Mouse (Mus musculus): ENCODE data around the gene Spg7. TPM values are rescaled to one million over a fixed set of nuclear protein-coding genes. Genes with fewer than 3 reads are reported as not detected.
A peak's percentile ranks its signal among the peaks of the same experiment; 100 is the strongest.
"Not testable (repeated sequence)": the region's sequence is repeated elsewhere in the genome, so short reads cannot be mapped to it uniquely, and the experiment has no call there.

Spg7 gene
- total RNA-seq, 2 experiments from 2014 or later, result 73.8 to 79.7 TPM

DNA sequence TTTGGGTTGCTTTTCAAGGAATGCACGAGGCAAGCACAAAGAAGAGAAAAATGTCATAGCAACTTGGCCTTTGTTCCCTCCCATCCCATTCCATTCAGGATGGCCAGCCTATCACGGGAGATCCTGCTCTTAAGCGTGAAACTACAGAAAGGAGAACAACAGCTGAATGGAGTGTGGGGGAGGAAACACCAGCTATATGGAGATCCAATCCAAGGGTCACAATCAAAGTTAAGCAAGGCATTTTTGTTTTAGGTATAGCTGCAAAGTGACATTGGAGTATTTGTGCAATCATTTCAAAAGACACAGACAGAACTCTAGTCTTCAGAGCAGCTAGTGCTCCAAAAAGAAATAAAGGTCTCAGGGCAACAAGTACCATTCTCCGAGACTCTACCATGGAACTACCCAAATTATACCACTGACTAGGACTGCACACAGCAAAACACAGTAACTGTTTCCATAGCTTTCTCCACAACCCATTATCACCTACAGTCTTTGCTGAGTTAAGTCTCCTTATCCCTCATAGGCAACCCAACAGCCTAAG is 22.6 kb upstream of the Spg7 start:
- intact Hi-C loops (cut with DNase I), result loop anchor here (5.0 kb wide), 1 partner anchor 133 kb away; no protein-coding TSS in a partner anchor

DNA sequence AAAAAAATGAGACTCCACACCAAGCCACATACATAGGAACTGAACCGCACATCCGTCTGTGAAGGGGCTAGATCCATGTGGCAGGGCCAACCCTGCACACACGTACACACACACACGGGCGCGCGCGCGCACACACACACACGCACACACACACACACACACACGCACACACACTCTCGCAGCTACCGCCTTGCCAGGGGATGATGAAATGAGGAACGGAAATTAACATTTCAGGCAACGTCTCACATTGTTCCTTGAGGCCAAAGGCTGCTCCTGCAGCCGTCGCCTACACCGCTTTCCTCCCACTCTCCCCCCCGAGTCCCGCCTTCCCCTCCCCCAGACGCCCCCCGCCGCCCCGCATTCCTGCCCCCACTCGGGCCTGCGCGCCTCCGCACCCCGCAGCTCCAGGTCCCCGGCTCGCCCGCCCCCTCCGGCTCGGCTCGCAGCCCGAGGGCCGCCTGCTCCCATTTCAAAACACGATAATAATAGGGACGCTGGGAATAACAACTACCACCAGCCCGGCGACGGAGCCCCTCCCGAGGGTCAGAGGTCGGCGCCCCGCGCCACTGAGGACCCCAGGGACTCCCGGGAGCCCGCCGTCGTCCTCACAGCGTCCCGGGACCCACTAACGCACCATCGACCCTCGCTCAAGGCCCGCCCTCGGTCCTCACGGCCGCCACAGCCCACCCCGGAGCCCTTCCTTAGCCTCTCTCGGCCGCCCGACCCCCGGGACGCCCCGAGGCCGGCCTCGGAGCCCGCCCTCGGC is 21.6 kb upstream of the Spg7 start:
- intact Hi-C loops (cut with DNase I), result loop anchor here (5.0 kb wide), 1 partner anchor 134 kb away; no protein-coding TSS in a partner anchor
- peak; percentile 45 for DNase-seq

More for the DNA sequence above, 22.6 kb upstream of the Spg7 start:
- DNase-seq, result no peak

DNA sequence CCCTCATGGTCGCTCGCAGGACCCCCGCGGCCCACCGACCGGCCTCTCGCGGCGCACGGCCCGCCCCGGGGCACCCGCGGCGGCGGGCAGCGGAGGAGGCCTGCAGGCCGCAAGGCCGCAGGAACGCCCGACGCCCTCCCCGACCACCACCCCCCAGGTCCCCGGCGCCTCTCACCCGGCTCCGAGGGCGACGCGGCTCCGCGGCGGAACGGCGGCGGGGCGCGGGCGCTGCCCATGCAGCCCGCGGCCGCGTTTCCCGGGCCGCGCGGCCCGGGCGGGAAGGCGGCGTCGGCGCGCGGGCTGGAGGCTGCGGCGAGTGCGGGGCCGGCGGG is 21.0 kb upstream of the Spg7 start:
- intact Hi-C loops (cut with DNase I), result loop anchor here (5.0 kb wide), 1 partner anchor 134 kb away; no protein-coding TSS in a partner anchor
- DNase-seq, result peak; percentile 9

DNA sequence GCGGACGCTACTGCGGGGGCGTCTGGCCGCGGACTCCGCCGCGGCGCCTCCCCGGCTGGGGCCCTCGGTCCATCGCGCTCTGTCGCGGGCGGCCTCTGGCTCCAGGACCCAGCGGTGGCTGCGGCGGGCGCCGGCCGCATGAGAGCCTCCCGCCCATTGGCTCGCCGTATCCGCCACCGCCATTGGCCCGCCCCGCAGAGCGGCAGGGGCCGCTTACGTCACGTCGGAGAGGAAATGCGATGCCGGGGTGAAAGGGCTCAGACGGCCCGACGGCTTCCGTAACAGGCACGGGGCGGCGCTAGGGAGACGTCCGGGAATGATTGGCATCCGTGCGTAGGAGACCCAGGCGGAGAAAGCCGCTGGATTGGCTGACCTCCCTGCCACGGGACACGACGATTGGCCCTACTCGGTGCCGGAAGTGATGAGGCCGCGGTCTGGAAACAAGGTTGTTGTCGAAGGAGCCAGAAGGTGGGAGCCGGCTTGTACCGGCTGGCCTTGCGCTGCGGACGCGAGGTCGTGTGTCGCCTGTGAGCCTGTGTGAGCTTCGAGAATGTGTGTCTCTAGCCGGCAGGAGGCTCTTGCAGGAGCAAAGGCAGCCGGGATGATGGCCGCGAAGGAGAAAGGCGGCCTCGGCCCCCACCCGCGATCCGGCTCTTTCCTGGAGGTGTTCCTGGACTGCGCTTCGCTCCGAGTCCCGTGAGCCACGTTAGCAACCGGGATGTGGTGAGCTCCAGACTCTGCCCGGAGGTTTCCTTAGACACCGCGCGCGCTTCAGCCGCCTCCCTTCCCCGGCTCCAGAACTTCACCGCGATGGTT is 20.4 kb upstream of the Spg7 start, which contains the start of gene Ankrd11:
TSS of gene Ankrd11 (minus strand) at position 120 of the 816 bp plus-strand sequence.
- intact Hi-C loops (cut with DNase I), result loop anchor here (5.0 kb wide), 1 partner anchor 135 kb away; no protein-coding TSS in a partner anchor

DNA sequence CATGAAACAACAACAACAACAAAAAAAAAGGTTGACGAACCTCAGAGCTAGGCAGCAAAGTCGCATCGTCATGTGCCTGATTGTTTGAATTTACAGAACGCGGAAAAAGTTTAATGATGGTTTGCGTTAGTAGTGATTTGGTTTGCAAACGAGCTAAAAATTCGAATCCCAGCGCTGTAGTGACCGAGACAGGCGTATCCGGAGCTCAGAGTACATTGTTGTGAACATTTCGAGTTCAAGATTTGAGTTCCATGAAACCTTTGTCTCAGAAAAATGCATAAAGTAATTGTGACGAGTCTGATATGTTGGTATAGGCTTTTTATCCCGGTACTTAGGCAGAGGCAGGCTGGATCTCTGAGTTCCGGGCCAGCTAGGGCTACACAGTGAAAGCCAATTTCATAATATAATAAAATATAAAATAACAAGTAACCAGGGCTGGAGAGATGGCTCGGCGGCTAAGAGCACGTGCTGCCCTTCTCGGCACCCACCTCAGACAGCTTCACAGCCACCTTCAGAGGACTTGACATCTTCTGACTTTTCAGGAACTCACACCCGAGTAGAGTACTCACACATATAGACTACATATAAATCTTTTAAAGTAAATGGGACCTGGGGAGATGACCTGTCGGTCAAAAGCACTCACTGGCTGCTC is 19.6 kb upstream of the Spg7 start:
- DNase-seq, result no peak
- intact Hi-C loops (cut with DNase I), result loop anchor here (5.0 kb wide), 1 partner anchor 136 kb away; no protein-coding TSS in a partner anchor

More for the DNA sequence above, 20.4 kb upstream of the Spg7 start, which contains the start of gene Ankrd11:
- DNase-seq, result peak; percentile 100

DNA sequence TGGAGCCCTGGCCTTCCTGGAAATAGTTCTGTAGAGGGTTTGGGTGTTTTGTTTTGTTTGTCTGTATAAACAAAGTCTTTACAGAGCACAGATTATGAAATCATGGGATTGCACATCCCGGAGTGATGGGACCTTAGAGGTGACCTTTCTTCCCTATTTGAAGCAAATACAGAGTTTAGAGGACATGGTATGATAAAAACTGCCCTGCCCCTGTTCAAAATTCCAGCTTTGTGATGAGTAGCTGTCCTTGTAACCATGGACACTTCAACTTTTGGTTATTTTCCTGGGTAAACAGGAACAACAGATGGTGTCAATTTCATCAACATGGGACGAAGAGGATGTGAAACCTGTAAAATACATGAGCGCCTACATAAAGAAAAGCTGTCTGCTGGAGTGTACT is 18.8 kb upstream of the Spg7 start:
- DNase-seq, result no peak
- intact Hi-C loops (cut with DNase I), result loop anchor here (5.0 kb wide), 1 partner anchor 137 kb away; no protein-coding TSS in a partner anchor

DNA sequence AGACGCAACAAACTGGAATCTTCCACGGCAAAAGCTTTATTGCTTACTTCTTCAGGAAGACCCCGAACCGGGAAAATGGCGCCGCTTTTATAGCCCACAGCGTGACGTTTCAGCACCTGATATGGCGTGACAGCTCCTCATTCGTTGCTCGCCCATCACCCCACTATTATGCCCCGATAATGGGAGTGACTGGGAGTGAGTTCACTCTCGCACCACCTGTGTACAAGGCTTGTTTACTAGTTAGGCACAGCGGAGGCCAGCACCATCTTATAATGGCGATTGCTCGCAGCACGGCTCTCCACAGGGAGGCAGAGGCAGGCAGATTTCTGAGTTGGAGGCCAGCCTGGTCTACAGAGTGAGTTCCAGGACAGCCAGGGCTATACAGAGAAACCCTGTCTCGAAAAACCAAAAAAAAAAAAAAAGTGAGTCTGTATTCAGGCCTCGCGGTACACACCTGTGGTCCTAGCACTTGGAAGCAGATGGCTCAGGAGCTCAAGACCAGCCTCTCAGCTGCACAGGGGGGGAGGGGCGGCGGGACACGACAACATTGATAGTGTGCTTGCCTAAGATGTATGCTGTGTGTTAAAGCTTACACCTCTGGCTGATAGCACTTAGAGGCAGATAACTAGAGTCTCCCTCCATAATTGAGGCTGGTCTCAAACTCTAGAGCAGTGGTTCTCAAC is 17.9 kb upstream of the Spg7 start:
- intact Hi-C loops (cut with DNase I), result loop anchor here (5.0 kb wide), 1 partner anchor 138 kb away; no protein-coding TSS in a partner anchor
- not testable (repeated sequence) for DNase-seq

DNA sequence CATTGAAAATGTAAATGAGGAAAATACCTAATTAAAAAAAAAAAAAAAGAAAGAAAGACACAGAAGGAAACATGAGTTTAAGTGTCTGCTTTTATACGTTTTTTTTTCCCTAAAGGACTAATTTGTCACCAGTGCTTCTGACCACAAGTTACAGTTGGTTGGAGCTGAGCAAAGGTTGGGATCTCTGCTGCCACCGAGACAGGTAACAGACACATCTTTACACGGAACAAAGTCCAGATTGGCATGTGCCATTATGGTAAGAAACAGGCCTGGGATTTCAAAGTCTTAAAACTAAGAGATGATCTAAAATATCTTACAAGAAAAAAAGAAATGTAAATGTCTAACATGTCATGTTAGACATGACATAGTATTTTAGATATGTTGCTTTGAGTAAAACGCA is 16.0 kb upstream of the Spg7 start:
- intact Hi-C loops (cut with DNase I), result no loop called here
- no peak for DNase-seq

DNA sequence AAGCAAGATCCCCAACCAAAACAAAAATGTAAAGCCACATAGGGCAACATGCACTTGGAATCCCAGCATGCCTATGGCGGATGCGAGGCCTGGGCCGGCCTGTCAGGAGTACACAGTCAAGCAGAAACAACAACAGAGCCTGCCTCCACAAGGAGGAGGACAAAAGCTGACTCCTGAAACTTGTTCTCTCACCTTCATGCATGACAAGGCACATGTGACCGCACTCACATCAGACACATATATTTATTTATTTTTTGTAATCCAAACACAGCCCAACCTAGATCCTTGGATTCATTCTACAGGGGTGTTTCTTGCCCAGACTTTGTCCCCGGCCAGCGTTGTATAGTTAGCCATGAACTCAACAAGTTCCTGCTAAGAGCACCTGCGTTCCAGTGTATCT is 14.9 kb upstream of the Spg7 start:
- intact Hi-C loops (cut with DNase I), result no loop called here

DNA sequence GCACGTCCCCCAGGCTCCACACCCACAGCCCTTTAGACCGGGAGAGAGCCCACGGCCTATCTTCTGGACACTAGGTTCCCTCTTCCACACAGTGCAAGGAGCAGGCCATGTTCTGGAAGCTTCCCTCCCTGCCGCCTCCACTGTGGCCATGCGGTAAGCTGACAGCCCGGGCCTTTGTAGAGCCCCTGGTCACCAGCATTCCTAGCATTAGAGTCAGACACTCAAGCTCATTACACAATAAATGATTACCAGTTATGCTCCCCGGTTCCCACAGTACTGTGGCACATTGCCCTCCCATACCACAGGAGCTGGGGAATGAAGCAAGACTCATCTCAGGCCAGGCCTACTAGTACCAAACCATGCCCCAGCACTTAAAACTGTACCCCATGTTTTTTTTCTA is 14.3 kb upstream of the Spg7 start:
- intact Hi-C loops (cut with DNase I), result no loop called here
- no peak for DNase-seq

More for the DNA sequence above, 14.9 kb upstream of the Spg7 start:
- no peak for DNase-seq

DNA sequence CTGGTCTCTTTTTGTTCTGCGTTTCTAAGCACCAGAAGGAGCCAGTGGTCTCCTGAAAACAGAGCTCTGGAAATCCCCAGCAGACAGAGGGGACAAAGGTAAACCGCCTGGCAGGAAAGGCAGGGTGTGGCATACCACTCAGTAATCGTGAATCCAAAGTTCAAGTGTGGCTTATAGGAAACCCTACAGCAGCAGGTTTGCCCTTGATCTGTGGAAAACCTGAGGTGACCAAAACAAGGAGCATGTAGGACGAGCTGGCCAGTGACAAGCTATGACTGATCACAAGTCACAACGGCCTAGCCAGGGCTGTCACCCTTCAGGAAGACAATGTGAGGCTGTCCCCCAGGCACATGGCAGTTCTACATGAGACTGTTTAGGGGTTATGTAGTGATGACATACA is 11.3 kb upstream of the Spg7 start:
- DNase-seq, result no peak
- intact Hi-C loops (cut with DNase I), result no loop called here

DNA sequence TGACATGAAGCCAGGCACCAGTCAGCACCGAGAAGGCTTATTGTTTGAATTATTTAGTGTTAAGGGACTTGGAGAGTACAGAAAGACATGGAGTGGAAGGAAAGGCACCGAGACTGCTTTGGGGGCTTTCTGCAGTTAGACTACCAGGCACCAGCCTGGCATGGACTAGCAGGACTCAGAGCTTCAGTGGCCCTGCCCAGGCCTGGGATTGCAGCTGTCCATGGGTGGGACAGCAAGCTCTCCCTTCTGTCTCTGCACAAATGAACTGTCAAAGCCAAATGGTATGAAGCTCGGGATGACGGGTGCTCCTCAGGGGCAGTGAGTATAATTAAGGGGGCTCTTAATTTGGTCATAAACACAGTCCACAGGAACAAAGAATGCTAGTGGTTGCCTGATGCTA is 1.3 kb downstream of the Spg7 start:
- no peak for DNase-seq
- intact Hi-C loops (cut with DNase I), result loop anchor here (5.0 kb wide), 1 partner anchor 157 kb away; no protein-coding TSS in a partner anchor

DNA sequence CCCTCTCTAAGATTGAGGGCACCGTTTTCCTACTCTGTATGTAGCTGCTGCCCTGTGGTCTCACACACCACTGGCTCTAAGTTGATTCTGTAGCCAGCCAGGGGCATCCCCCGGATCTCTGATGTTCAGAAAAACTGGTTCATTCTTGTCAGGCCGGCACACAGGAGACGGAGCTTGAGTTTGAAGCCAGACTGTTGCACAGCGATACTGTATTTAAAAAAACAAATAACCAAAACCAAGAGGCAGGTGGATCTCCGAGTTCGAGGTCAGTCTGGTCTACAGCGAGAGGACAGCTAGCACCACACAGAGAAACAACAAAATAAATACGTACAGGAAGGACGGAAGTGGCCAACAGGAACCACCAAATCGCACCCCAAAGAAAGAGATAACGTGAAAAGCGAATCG is 2.1 kb downstream of the Spg7 start:
- intact Hi-C loops (cut with DNase I), result loop anchor here (5.0 kb wide), 1 partner anchor 158 kb away; no protein-coding TSS in a partner anchor
- no peak for DNase-seq

DNA sequence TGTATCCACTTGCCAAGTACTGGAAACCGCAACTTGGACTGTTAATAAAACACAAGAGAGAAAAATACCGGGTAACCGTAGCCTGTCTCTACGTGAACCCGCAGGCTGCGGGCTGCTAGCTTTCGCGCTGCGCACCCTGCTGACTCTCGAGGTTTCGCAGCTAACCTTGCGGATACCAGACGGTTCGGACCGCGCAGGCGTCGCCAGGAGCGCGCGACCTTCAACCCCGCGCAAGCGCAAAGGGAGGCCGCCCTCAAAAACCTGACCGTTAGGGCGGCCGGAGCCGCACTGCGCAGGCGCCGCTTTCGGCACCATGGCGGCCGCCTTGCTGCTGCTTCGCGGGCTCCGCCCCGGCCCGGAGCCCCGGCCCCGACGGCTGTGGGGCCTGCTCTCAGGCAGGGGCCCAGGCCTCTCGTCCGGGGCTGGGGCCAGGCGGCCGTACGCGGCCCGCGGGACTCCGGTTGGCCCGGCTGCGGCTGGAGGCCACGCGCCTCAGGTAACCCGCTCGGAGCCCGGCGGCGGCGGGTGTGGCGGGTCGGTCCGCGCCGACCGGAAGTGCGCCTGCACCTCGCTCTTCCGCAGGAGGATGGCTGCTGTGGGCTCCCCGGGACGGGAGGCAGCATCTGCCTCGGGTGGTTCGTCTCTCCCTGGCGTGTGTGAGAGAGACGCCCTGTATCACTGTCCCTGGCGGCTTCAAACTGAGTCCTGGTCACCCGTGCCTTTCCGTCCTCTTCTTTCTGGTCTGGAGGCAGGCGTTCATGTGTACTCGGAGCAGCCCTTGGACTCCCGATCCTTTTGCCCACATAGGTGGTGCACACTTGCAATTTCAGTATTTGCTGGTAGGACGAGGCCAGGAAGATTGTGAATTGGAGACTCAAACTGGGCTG is 2.7 kb downstream of the Spg7 start:
- intact Hi-C loops (cut with DNase I), result no loop called here
- peak; percentile 98 for DNase-seq

DNA sequence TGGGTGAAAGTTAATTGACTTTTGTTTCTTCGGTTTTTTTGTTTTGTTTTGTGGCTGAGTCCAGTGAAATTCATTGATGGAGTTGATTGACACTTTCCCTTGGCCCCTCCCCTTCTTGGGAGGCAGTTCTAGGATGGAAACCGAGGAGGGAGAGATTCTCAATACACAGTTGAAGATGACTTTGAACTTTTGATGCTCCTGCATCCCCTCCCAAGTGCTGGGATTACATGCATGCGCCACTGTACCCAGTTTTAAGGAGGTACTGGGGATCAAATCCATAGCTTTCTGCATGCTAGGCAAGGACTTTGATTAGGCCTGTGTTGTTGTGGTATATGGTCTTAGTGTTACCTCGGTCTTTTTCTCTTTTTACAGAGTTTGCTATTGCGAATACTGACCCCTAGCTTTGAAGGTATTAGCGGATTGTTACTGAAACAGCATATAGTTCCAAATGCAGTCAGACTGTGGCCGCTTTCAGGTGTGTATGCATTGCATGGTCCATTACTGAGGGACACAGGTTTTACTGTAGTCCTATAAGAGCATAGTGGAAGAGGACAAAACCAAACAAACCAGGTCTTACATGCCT is 3.5 kb downstream of the Spg7 start:
- intact Hi-C loops (cut with DNase I), result no loop called here
- no peak for DNase-seq

DNA sequence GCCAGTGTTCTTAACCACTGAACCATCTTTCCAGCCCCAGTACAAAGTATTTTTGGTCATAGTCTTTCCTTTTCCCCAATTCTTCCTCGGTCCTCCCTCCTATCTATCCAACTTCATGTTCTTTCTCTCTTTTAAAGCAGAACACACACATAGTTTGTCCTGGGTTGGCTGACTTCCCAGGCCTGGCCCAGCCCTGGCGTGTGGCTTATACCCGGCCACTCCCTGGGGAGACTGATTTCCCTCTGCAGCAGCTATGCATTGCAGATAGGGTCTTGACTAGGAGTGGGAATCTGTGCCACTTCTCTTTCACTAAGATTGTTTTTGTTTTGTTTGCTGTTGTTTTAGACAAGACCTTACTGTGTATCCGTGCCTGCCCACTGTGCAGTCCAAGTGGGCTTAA is 8.4 kb downstream of the Spg7 start:
- peak; percentile 59 for DNase-seq
- intact Hi-C loops (cut with DNase I), result no loop called here

DNA sequence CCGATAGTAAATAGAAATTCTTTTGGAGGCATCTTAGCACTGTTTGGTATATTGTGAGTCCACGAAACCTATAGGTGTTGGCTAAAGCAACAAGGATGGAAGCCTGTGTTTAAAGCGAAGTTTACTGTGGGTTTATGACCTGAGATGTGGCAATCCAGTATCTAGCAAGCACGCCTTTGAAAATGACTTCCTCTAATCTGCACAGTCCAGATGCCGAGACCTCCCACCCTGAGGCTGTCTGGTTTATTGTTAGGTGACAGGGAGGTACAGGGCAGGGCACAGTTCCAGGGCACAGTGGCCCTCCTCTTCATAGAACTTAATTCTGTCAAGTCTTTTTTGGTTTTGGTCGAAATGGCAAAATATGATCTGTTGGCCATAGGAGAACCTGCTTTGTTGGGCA is 14.5 kb downstream of the Spg7 start:
- intact Hi-C loops (cut with DNase I), result no loop called here

DNA sequence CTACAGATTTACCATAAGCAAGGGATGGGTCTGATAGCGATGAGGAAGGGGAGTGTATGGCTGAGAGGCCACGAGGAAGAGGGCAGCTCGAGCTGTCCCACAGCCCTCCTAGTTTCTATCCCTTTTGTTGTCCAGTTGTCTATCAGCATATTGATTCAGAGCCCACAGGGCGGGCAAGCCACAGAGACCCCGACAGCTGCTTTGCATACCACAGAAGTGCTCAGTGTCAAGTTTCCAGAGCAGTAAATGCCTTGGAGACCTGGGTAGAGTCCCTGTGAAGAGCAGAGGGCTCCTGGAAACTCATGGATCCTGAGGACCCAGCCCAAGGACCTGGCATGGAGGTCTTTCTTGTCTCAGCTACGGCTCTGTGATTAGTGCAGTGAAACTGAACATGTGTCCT is 20.3 kb downstream of the Spg7 start:
- intact Hi-C loops (cut with DNase I), result no loop called here
- DNase-seq, result no peak

More for the DNA sequence above, 14.5 kb downstream of the Spg7 start:
- DNase-seq, result no peak

DNA sequence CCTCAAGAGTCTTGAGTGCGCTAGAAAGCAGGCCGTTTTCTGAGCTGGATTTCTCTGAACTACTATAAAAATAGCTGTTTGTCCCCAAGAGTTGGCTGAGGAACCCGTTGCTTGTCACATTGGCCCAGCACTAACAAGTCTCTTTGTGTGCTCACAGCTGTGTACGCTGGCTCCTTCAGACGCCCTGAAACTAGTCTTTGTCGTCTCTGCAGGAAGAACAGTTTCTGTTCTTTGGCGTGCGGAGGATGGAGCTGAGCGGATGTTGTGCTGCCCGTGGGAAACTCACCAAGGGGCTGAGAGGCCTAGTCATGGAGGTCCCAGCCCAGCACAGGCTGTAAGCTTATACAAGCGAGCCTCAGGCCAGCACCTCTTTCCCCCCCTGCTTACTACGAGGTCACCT is 20.9 kb downstream of the Spg7 start:
- no peak for DNase-seq
- intact Hi-C loops (cut with DNase I), result no loop called here

All from left cerebral cortex, postnatal 4 days (tissue).